Mouse (Mus musculus): ENCODE data around the gene Phkb.

Gene Phkb

DNA sequence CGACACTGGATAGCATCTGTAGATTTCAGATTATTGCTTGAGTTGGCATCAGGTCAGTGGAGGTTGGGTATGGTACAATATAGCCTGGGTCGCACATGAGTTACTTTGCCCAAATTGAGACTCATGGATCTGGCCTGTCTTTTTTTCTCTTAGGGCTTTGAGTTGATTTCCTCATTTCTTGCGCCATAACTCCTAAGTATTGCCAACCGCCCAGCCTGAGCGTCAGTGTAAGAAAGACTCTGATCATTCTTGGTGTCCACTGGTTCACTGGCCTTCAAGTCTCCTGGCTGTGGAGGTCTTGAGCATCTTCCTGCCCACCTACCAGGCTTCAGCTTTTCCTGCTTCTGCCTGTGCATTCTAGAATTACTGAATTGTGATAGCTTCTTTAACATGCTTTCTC lies 104.1 kb downstream of the Phkb start:
- DNase-seq (ENCODE audit: low spot score), result no peak

DNA sequence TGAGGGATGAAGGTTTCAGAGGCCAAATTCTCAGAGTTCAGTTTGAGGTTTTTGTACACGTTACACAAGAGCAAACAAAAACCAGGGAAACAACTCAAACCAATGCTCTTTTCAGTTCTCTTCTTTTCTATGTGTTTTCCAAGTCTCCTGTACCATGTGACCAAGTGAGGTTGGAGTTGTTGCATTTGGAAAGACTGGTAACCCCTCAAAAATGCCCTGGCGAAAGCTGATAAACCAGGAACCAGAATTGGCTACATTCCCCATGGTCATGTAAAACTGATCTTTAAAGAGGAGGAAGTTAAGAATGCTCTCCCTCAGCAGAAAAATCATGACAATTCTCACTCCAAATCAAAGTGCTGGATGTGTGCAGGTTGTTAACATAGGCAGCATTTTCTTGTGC lies 117.6 kb downstream of the Phkb start:
- no peak for DNase-seq (ENCODE audit: low spot score)

DNA sequence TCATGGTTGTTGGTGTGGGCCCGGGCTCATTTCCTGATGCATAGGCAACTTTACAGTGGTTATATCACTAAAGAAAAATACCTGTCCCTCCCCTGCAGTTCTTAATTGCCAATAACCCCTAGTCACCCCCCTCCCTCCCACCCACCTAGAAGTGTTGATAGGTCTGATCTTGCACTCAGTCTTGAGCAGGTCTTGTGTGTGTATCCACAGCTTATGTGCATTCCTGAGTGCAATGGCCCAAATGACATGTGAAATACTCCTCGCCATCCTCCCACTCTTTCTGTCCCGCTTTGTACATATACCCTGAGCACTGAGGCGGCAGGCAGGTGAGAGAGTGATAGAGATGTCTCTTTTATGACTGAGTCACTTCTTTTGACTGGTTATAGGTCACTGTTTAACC lies 119.1 kb downstream of the Phkb start:
- DNase-seq (ENCODE audit: low spot score), result no peak

DNA sequence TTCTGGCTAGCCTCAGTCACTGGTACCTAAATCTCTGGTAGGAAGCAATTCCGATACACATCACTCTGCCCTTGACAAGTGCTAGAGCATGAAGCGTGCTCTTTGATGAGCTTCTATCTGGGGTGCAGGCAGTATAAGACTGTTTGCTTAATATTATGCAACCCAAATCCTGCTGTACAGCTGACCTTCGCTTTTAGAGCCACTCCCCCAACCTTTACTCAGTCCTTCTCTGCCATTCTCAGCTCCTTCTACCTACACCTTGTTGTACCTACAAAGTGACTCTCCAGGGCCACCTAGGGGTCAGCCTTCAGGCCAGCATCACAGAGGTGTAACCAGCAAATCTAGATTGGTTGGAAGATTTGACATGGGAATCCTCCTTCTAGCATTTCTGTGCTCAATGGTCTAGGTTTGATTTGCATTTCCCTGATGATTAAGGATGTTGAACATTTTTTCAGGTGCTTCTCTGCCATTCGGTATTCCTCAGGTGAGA lies 136.9 kb downstream of the Phkb start:
- DNase-seq (ENCODE audit: low spot score), result no peak

DNA sequence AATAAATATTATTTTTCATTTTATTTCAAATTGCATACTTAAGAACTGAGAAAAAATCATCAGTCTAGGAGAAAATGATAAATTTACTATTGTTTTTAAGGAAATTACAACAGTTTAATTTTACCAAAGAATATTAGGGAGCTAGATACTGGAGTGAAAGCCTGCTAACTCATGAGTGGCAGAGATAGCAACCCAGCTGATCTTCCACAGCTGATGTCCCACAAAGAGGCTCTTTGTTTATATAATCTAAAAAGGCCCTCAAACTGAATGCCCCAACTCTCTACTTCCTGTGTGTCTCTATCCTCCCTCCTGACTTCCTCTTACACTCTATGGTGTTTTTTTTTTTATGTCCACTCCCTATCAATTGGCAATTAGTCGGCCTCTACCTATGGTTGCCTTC lies 152.2 kb downstream of the Phkb start:
- no peak for DNase-seq (ENCODE audit: low spot score)

DNA sequence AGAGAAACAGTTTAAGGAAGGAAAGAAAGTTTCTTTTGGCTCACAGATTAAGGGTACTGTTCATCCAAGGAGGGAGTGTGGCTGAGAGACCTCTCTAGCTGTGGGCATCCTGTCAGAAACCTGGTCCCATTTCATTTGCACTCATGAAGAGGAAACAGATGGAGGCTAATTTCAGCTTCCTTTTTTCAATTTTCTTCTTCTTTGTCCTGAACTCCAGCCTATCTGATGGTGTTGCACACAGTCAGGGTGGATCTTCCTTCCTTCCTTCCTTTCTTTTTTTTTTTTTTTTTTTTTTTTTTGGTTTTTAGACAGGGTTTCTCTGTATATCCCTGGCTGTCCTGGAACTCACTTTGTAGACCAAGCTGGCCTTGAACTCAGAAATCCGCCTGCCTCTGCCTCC lies 152.9 kb downstream of the Phkb start:
- no peak for DNase-seq (ENCODE audit: low spot score)

DNA sequence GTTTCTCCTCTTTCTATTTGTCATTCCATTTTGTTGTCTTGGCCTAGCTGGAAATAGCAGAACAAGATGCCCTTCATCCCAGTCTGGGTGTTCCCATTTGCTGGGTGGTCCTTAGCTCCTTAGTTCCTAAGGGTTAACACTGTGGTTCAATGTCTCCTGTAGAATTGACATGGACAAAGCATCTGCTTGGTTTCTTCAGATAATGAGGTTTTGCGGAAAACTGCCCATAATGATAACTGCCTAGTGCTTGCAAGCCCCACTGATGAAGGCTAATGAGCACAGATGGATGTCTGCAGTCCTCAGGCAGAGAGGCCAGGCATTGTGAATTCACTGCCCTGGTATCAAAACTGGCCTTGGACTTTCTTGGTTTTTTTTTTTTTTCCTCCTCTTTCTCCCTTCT lies 155.2 kb downstream of the Phkb start:
- no peak for DNase-seq (ENCODE audit: low spot score)

DNA sequence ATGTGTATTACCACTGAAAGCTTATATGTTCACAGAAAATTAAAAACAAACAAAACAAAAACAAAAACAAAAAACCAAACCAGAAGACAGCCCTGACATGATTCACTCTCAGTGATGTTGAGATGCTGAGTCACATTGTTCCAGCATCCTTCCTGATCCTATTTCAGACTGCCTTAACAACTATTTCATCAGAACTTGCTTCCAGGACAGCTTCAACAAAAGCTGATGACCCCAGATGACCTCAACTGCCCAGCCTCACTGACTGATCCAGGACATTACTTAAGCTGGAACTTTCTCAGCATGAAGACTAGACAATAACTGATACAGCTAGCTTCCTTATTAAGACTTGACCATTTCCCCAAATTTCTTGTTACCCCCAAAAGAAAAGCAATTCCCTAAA lies 165.7 kb downstream of the Phkb start:
- no peak for DNase-seq (ENCODE audit: low spot score)

DNA sequence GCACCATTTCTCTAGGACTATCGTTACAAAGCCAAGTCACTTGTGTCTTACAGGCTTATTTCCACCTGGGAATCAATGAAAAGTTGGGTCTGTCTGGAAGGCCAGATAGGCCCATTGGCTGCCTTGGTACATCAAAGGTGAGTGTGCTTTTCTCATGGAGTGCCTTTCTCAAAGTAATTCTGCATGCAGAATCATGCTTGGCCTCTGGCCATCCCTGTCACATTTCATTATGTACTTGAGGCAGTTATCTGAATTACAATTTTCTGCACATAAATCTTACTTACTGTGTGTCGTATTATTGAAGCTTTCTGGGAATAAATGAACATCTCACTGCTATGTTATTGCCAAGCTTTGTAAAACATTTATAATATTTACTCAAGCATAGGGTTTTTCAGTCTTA lies 176.0 kb downstream of the Phkb start:
- DNase-seq (ENCODE audit: low spot score), result no peak

DNA sequence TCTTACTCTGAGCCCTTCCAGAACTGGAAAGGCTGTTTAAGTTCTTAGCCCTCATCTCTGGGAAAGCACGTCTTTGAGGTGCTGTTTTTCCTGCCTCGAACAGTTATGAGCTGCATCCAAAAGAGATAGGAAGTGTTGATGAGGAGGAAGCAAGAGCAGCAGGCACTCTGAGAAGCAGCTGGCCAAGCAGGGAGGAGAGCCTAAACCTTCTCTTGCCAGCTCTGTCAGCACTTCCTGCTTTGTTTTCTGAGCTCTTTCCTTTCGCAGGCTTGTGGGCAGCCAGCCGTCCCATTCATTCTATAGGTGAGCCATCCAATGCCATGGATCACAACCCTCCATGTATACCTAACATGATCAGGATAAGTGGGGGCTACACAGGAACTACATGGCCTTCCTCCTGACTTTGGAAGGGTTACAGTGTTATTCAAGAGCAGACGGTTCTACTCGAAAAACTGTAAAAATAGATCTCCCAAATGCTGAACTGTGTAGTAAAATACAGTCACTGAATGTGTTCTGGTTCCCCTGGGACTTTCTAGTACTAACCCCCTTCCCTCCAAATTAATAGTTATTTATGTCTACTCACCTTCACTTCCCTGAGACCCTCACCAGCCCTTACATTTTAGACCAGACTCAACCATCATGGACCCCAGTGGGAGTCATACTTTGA lies 188.0 kb downstream of the Phkb start:
- DNase-seq (ENCODE audit: low spot score), result no peak

DNA sequence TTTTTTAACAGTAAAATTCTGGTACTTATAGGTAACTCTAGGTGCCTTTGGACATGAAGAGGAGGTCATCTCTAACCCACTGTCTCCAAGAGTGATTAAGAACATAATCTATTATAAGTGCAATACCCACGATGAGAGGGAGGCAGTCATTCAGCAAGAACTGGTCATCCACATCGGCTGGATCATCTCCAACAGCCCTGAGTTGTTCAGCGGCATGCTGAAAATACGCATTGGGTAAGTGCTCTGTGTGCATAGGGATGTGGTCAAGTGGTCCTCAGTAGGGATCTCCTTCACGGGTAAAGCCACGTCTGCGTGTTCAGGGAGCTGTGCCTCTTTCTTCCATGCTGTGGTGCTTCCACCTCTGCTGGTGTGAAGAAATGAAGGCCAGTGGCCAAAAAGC lies 188.7 kb downstream of the Phkb start:
- no peak for DNase-seq (ENCODE audit: low spot score)

DNA sequence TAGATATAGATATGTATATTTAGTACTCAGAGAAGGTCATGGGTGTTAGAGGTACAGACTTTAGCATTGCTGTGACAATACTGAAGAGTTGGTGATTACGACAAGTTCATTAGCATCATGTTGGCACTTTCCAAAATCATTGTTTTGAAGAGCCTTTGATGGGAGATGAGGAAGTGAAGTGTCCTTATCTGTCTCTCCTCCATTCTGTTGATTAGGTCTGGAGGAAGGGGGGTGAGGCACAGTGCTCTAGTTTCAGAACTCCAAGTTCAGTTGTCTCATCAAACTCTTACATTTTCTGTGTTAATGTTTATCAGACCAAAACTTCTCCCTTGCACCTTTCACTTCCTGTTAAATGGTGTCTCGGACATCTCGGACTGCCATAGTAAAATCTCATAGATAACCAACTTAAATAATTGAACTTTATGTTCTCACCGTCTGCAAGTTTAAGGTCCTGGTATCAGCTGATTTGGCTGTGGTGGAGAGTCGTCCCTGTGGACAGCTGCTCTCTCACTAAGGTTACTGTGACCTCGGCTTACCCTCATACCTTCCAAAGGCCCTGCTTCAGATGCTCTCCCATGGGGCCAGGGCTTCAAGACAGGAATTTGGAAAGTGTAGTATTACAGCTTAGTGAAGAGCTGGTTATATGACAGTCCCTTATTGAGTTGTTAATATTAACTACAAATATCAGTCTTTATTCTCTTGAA lies 194.1 kb downstream of the Phkb start:
- DNase-seq (ENCODE audit: low spot score), result no peak

DNA sequence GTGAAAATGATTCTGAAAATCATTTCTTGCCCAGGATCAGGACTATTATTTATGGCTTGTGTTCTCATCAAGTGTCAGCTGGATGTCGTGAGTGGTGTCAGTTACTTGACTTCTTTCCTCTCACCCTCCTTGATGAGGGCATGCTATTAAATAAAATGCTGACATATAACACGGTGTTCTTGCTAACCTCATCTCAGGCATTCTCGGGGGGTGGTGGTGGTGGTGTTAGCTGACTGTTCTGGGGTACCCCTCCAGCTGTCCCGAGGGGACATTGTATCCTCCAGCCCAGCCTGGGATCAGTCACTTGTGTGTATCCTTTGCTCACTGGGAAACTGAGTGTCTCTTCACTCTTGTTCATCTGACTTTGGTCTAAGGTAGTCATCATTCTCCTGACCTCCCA lies 194.6 kb downstream of the Phkb start:
- no peak for DNase-seq (ENCODE audit: low spot score)

DNA sequence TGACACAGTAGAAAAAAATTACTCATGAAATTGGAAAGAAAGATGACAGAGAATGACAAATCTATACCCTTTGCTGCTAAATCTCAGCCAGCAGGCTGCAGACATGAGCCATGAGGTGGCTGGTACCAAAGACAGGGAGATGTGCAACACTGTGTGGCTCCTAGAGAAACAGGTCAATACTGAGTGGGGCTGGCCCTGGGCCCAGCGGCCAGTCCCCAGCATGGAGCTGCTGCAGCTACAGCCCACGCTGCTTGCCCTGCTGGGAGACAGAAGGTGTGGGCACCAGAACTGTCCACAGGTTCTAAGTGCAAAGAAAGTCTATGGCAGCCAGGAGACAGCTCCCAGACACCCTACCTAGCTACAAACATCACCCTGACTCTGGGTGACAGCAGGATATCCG lies 197.7 kb downstream of the Phkb start:
- no peak for DNase-seq (ENCODE audit: low spot score)

DNA sequence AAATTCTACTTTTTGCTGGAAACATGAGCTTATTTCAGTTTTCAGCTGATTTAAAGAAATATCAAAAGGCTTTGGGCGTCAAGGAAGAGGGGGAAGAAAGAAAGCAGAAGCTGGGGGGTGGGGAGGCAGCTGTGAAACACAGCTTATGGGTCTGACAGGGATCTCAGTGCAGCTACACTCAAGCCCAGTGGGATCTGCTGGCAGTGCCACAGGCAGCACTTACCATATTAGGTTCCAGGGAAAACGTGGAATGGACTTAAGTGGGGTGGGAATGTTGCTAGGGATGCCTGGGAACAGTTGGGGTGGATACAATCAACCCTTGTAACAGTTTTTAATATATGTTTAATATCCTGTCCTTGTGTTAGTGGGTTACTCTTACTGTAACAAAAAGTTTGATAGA lies 201.3 kb downstream of the Phkb start:
- DNase-seq (ENCODE audit: low spot score), result no peak

DNA sequence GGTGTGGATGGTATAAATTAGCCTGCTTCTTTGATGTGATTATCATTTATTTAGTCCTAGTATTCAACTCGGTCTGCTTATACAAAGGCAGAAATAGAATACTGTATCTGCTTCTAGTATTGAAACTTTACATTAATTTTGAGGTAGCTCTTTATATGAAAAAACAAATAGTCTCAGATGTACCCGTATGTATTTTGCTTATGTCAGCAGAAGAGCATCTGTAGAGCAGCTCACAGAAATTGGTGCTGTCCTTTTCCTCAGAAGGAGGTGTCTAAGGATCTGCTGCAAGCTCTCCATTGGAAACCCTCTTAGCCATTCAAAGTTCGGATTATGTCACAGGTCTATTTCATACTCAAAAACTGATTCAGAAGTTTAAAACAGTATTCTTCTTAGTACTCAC lies 210.1 kb downstream of the Phkb start:
- DNase-seq (ENCODE audit: low spot score), result no peak

DNA sequence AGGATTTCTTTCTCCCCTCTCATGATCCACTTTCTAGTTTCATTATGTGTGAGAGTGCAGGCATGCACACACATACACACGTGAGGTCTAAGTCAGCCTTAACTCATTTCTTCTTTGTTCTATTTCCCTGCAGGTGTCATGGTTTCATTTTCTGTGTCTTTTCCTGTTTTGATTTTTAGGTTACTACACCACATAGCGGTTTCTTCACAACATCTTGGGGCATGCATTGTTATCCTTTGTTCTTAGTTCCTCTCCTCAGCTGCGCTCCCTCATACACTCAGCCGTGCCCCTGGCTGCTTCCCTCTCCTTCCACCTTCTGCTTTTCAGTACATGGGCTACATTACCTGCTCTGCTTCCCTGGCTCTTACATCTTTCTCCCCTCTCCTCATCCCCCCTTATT lies 211.2 kb downstream of the Phkb start:
- no peak for DNase-seq (ENCODE audit: low spot score)

DNA sequence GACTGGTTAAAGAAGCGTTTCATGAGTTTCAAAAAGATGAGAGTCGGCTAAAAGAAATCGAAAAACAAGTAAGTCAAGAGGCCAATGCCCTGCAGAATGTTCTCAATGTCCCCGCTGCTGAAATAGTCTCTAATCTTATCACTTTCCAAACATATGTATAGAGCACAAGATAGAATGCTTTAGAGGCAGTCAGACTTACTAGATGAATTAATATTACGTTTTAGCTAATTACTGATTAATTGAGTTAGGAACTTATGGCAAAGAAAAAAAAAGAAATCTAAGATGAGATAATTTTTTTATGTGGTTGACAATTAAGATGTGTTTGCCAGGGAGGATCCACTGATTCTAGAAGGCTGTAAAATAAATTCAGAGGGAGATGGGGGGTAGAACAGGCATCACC lies 217.9 kb downstream of the Phkb start:
- DNase-seq (ENCODE audit: low spot score), result no peak

DNA sequence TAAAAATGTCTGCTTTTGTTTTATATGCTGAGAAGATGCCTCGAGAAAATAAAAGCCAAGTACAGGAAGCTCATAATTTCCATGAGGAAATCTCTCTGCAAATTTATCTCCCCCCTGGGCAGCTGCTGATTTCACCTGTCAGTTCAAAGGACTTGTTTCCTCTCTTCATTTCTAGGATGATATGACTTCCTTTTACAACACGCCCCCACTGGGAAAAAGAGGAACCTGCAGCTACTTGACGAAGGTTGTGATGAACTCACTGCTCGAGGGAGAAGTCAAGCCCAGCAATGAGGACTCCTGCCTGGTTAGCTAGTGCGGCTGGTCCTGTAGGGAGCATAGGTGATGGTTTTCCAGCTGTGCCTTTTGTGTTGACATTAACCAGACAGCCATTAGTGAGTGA lies 218.4 kb downstream of the Phkb start:
- DNase-seq (ENCODE audit: low spot score), result no peak

DNA sequence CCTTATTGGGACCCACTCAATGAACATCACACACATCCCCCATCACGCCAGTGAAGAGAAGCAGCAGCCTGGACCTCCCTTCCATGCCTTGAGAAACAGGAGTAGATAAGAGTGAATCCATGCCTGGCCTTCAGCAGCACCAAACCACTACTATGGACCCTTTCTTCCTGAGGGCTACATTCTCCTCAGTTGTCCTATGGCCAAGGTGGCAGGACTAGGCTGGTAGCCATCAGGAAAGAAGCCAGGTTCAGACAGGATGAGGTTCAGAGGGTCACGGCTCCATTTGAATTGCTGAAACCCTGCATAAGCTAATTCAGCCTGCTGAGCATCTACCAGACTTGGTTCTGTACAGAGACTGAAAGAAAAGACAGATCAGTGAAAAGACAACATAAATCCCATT lies 222.7 kb downstream of the Phkb start:
- no peak for DNase-seq (ENCODE audit: low spot score)

DNA sequence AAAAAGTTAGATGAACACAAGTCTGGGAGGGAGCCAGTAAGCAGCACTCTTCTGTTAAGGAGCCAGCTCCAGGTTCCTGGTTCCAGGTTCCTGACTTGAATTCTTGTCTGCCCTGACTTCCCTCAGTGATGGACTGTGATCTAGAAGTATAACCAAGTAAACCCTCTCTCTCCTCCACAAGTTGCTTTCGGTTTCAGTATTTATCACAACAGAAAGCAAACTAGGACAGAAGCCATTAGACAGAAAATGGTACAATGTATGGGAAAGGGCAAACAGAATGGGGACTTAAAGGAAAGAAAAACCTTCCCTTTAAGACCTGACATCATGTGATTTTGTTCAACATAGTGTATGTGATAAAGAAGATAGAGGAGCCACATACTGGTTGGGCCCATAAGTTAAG lies 238.7 kb downstream of the Phkb start:
- DNase-seq (ENCODE audit: low spot score), result no peak

DNA sequence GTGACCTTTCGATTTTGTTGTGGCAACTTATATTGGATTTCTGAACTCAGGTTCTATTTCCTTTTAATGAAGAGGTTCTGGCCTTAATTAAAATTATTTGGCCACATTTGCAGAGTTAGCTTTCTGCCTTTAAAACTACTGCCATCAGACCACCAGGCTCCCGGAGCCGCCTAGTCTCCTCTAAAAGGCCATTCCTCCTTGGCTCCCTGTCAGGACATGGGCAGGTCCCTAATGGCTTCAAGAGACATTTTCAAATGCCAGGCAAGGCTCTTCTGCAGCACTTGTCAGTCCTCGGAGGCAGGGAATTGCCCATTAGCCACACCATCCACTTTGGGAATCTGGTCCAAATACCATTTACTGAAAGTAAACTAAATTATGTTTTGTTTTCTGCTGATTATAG lies 242.6 kb downstream of the Phkb start:
- DNase-seq (ENCODE audit: low spot score), result no peak

DNA sequence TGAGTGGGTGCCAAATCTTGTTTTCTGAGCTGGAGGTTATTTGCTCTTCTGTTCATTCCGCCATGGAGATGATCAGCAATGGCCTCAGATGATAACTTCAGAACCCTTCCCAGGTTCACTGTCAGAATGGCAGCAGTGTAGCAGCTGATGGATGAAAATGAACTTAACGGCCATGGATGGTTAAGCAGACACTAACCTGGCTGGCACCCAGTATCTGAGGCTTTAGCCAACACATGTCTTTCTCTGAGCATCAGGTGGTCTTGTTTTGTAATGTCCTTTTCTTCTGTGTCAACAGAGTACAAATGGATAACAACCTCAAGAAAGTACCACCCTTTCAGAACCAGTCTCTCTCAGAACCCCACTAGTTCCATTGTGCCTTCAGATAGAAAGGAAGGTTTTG lies 246.0 kb downstream of the Phkb start:
- no peak for DNase-seq (ENCODE audit: low spot score)

DNA sequence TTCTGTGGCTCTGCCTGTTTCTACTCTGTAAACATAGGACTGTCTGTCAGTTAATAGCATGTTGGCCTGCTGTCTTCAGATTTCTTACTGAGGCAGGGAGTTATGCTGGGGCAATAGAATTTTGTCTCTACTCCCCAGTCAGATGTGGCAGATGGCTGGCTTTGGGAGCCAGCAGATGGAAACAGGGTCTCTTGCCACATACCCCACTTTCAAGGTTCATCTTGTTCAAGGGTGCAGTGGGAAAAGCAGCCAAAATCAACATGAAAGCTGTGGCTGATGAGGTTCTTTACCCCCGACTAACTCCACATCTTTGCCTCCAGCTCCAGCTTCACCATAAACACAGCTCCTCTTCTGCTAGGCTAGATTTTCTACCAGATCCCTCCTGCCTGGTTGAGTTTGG lies 246.7 kb downstream of the Phkb start:
- DNase-seq (ENCODE audit: low spot score), result no peak

All from urinary bladder, postnatal 14 days (tissue).